Mouse (Mus musculus): ENCODE measurements around the gene Tacr1.
A peak's percentile ranks its signal among the peaks of the same experiment; 100 is the strongest.

The Tacr1 gene

DNA sequence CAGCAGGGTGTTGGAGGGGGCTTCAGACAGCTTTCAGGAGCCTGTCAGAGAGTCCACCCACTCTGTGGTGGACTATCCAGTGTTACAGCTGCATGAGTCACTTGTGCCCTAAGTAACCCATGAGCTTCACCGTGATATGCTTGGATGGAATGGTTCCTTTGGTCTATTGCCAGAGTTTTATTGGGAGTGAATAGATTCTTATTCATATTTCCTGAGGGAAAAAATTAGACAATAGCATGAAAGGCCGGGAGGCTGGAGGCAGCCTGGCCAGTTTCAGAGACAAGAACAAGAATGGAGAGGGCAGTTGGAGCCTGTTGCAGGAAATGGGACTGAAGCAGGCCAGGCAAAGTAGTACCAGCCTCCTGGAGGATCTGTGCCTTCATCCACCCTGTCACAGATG is 126.5 kb downstream of the Tacr1 start:
- no peak for DNase-seq

DNA sequence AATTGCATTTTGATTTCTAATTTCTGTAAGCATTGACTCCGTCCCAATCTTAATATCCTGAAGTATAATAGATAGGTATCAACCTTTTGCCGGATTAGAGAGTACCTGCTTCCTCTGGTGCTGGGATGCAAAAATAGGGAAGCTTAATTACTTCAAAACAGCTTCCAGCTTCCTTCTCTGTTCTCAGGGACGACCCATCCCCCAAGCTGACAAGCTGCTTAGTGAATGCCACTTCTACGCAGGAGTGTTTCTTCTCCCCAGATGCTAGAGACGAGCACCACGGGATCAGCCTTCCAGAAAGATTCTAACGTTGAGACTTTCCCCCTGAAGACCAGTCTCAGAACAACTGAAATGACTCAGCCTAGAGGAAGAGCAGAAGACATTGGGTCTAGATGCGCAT is 134.5 kb downstream of the Tacr1 start:
- DNase-seq = no peak

DNA sequence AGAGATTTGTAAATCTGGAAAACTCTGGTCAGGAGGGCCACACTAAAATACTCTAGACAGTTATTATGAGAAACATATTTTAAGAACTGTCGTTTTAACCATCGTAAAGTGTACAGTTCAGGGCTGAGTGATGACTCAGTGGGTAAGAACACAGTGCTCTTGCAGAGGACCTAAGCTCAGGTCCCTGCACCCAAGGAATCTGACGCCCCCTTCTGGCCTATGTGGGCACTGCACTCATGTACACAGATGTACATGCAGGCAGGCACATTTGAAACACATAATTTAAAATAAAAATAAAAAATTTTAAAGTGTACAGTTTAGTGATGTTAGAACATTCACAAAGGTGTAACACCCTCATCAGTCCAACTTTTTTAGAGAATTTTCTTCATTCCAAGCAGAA is 147.1 kb downstream of the Tacr1 start:
- no peak for DNase-seq

DNA sequence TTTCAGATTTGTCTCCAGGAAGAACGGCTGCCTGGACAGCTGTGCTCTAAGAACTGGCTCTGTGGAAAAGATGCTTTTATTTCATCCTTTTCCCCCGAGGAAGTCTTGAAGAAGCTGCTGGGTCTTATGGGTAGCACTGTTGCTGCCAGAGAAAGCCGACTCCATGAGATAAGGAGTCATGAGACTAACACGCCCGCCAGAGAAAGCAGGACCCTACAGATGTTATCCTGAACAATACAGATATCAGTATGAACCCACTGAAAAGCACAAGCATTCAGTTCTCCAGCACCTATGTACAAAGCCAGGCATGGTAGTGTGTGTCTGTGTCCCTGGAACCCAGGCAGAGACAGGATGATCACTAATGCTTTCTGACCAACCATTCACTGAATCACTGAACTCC is 173.3 kb downstream of the Tacr1 start:
- no peak for DNase-seq

DNA sequence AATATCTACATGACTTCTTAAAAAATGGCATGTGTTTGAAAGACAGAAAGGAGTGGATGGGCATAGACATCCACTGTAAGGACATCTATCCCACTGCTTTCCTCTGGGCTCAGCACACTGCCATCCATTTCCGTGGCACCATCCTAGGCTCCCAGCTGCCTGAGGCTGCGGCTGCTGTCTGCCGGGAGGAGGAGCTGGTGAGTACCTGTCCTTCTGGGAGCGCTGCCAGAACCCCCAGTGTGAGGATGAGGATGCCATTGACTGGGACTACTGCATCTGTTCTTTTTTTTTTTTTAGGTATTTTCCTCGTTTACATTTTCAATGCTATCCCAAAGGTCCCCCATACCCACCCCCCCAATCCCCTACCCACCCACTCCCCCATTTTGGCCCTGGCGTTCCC is 183.3 kb downstream of the Tacr1 start:
- DNase-seq = no peak

DNA sequence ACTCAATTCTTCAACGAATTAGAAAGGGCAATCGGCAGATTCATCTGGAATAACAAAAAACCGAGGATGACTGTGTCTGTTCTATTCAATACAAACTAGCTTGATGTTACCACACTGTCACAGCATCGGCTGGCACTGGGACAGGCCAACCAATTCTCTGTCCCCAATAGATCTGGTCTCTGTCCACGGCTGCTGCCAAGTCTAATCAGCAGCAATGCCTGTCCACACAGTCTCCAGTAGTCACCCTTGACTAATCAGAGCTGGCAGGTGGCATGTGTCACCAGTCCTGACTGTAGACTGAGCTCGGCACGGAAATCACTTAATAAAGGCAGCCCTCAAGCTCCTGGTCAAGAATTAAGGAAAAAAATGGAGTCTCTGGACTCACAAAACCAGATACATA is 187.3 kb downstream of the Tacr1 start:
- no peak for DNase-seq

DNA sequence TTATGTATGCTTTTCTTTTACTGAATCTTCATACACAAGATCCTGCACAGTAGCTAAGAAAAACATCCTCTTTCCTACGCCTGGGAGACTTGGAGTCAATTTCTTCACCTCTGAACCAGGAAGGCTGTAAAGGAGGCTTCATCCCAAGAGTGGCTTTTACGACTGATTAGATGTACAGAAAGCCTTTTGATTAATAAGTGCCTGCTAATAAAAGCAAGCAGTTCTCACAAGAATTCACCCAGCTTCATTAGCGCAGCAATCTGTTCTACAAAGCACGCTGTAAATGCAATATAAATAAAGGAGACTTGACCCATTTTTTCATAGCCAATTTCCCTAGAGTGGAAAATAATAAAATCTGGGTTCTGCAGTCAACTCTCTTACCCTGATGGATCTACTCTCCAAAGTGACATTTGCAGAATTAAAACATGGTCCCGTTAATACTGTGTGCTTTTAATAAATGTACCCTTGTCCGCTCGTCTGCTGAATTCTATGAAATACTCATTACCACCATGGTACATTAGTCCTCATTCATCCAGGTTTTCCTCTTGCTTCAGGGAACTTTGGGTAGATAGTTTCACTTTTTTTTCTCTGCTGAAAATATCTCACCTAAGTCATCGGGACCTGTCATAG is 193.4 kb downstream of the Tacr1 start:
- no peak for DNase-seq

DNA sequence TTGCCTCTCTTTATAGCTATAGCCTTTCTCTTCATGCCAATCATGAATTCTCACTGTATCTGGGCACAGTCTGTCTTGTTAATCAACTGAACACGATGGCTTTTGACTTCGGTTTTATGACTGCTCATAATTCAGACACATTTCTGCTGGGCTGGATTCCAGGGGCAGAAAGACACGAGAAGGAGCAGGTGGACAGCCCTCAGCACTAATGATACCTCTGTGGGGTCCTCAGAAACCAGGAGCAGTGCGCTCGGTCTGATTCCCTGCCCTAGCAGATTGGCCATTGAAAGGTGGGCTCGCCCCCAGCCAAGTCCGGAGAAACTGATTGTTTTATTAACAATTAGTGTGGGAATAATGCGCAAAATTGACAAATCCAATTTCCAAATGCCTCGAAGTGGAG is 201.1 kb downstream of the Tacr1 start:
- no peak for DNase-seq

DNA sequence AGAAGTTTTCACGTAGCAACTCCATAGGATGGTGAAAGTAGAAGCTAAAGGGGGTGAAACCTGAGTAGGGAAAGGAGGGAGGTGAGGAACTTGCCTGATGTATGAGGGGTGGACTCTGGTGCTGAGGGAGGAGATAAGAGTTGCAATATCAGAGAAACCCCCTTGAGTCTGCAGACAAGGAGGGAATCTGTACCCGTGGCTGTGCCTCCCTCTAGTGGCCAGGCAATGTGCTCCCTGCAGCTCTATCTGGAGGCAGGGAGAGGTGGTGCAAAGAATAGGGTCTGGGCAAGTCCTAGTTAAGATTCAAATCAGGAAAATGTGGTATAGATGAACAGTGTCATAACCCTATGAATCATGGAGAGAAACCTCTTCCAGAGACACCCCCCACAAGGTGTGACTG is 201.5 kb downstream of the Tacr1 start:
- DNase-seq = peak; percentile 53

DNA sequence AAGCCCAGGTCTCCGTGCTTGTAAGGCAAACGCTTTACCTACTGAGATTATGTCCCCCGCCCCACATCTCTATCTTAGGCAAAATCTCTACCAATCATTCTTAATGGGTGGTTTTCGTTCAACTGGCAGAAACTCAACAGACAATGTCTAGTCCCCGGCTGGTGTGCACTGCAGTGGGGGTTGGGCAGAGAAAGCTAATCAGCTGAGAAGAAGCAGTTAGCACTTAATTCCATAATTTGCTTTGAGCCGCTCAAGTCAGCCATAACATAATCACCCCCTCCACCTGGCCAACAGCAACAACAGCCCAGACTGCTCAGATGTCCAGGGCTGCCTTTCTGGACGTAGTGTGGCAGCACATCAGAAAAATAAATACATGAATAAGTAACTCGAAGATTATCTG is 202.7 kb downstream of the Tacr1 start:
- no peak for DNase-seq

DNA sequence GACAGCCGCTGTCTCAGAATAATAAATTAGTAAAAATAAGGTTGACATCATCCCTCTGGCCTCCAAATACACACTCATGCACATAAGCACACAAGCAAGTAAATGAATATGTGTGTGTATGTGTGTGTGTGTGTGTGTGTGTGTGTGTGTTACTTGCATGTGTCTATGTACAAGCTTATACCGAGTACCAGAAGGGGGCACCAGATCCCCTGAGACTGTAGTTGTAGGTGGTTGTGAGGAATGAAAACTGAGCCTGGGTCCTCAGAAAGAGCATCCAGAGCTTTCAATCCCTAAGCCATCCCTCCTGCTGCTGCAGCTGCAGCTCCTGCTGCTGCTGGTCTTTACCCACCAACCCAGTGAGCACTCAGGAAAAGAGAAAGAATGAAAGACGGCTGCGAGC is 206.6 kb downstream of the Tacr1 start:
- no peak for DNase-seq

DNA sequence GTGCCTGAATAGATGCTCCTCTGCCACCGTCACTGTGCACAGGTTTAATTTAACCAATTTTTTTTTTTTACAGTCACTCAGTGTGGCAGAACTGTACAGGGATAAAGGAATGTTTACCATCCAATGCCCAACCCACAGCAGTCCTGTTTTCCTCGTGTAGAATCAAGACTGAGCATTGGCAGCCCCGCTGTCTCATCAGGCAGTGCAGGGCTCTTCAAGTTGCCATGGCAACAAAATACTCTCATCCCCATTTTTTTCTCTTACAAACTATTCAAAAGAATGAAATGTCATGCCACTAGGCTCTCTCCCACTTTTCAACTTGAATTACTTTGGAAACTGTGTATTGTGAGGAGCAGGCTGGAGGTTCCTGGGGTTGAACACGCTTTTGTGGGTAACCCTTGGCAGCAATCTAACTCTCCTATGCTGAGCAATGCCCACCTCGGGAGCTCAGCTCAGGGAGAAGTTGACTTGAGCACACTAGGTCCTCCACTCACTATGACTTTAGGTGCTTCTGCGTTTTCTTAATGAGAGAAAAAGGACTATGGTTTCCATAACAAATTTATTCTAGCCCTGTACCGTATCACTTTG is 207.3 kb downstream of the Tacr1 start:
- peak; percentile 9 for DNase-seq
